Mouse (Mus musculus): ENCODE data around the gene Coq5. TPM values are rescaled to one million over a fixed set of nuclear protein-coding genes. Genes with fewer than 3 reads are reported as not detected.

The Coq5 gene
- 13.2 and 31.3 TPM in 2 replicates for polyA plus RNA-seq (2012; rRNA removed; ENCODE audit: low replicate concordance)

DNA sequence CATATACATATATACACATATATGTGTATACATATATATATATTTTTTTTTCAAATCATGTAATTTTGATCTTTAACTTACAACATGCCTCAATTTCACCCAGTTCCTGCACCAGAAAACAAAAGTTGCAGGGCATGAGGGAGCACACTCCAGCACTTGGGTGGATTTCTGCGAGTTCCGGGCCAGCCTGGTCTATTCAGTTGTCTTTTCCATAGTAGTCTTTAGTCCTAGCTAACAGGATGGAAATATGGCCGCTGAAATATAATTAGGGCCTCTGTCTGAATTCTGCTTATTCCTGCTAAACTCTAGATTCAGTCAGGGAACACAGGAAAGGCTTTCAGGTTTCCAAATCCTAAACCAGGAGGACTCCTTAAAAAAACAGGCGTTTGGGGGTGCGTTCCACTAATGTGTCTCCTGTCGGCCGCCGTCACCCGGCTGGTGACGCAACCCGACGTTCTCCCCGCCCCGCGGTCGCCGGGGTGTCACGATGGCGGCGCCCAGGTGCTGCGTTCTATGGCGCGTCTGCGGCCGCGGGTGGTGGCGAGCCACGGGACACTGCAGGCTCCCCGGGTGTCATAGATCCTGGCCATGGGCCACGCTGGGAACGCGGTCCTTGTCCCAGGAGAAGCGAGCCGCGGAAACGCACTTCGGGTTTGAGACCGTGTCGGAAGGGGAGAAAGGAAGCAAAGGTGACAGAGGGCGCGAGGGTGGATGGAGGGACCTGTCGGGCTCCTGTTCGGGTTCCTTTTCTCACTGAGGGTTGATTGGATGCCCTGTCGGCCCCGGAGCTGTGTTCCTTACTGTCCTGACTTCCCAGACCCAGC lies at the start of gene Coq5:
TSS of gene Coq5 (plus strand) at position 441 of the 824 bp plus-strand sequence.

DNA sequence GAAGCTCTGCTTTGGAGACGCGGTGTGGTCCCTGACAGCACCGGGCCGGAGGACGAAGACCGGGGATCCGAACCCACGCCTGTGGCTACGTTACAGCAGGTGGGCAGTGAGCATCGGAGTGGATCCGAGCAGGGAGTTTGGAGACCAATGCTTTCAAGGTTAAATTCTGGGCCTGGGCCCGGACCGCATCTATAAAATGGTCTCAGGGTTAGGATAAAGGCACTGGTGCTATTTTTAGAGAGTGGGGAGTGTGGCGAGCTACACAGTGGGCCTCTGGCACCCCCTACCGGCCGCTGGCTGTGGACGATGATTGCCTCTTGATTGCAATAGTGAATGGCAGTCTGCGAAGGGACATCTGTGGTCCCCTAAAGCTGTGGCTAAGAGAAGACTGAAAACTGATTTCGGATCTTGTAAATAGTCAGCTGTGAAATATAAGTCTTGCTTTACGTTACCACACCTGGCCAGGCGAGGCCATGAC lies 43.6 kb upstream of the Coq5 start, which contains the start of gene Pop5:
TSS of gene Pop5 (plus strand) at position 51 of the 478 bp plus-strand sequence.

DNA sequence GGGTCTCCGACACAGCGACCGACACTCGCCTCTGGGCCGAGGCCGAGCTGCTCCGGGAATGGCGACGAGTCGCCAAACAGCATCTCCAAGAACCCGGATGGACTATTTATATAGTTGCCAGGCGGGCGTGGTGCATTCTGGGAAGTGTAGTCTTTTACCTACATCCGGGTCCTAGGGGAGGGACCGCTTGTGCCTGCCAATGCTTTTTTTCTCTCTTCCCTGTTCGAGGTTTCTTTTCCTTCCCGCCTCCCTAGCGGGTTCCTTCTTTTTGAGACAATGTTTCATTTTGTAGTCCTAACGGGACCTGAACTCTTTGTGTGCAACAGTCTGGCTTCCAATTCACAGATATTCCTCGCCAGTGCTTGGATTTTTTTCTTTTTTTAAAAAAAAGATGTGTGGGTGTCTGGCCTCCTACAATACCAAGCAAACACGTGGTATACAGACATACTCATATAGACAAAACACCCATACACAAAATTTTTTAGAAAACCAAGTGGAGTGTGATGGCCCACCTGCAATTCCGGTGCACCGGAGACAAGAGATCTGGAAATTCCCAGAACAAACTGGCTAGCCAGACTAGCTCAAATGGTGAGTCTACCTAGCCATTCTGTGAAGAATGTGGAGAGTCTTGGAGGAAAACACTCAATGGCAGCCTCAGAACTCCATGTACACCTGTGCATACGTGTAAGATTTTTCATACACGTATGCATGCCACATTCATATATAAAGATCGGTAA lies 6.5 kb upstream of the Coq5 start, which contains the start of gene Rnf10:
TSS of gene Rnf10 (minus strand) at position 87 of the 737 bp plus-strand sequence.

DNA sequence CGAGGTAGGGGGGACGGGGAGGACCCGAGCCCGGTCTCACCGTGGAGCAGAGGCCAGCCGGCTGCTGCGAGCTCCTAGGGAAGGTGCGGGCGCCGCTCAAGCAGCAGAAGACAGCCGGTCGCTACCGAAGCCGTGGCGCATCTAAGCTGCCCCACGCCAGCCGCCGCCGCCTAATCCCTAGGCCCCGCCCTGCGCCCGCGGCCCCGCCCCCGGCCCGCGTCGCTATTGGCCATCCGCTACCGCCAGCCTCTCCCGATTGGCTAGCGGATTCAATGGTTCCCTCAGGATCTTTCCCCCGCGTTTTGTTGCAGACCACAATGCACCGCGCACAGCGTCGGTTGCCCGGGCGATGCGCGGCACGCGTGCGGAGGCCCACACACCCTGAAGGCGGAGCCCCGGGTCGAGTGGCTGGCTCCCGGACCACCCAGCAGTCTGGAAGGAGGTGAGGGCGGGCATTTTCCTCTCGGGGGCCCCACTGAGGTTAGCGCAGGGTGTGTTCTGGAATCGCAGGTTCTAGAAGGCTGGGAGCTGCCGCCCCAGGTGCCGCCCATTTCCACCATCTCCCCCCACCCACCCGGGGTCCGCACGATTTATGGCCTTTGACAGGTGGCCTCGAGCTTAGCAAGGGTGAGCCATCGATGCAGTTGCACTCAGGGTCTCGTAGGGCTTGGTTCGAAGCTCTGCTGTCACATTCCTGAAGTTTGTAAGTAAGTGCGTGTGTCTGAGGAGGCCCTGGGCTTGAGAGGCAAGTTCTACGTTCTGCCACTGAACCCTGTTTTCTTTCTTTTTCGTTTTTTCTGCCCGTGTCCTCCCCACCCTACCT lies 21.5 kb downstream of the Coq5 start, which contains the start of gene Dynll1:
TSS of gene Dynll1 (minus strand) at position 208 of the 823 bp plus-strand sequence.

DNA sequence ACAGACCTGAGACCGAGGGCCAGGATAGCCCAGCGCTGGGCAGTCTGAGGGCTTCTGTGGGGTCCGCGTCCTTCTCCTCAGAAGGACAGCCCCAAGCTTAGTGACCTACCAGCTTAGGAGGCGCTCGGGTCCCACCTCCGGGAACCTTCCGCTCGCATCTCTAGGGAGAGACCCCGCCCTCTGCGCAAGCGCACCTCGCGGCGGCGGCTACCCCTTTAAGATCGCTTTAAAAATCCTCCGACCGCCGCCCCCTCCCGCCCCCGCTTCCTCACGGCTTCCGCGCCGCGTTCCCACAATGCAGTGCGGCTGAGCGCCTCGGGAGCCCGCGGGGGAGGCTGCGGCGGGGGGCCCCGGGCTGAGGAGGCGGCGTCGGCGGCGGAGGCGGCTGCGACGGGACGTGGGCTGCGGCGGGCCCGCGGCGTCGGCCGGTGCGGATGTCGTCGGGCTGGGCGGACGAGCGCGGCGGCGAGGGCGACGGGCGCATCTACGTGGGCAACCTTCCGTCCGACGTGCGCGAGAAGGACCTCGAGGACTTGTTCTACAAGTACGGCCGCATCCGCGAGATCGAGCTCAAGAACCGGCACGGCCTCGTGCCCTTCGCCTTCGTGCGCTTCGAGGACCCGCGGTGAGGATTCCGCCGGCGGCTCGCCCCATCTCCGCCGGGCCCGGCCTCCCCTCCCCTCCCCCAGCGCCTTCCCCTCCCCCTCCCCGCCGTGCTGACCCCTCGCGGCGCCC lies 47.6 kb downstream of the Coq5 start, which contains the start of gene Srsf9:
TSS of gene Srsf9 (plus strand) at position 303 of the 735 bp plus-strand sequence.

DNA sequence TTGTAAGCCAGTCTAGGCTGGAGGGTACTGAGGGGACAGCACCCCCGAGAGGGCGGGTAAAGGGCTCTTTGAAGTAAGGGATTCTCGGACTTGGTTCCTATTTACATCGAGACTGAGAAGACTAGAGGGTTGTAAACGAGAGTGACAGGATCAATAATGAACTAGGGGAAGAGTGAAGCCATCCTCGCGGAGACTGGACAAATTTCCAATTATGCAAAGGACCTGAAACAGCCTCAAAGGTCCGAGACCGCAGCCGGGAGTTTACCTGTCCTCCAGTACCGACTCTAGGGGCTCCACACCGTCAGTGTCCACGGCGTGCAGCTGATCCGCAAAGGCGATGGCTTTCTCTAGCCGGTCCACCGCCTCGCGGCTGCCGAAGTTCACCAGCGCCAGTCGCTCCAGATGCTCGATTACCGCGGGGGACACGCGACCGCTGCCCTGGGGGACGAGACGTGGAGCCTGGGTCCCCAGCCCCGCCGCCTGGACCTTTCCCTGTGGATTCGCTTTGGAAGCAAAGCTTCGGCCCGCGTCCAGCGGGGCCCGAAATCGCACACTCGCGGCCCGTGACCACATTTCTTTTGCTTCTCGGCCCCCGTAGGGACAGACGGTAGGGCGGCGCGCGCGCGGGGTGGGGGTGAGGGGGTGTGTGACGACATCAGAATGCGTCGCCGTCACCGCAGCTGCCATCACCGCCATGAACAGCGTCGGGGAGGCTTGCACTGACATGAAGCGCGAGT lies 61.3 kb downstream of the Coq5 start, which contains the start of the genes Gatc and Triap1:
TSS of gene Gatc (minus strand) at position 602 of the 737 bp plus-strand sequence.
TSS of gene Triap1 (plus strand) at position 649 of the 737 bp plus-strand sequence.

Other genes with a start within 250 kb of the Coq5 start
- gene Gm10401, start 181.4 kb upstream of the Coq5 start, polyA plus RNA-seq (2012; rRNA removed; ENCODE audit: low replicate concordance): not detected in 2 replicates
- gene Acads, start 160.3 kb upstream of the Coq5 start, polyA plus RNA-seq (2012; rRNA removed; ENCODE audit: low replicate concordance): 174 and 188 TPM in 2 replicates
- 39.5 and 43.4 TPM in 2 replicates for gene Unc119b, start 144.7 kb upstream of the Coq5 start, polyA plus RNA-seq (2012; rRNA removed; ENCODE audit: low replicate concordance)
- gene Mlec, start 121.5 kb upstream of the Coq5 start, polyA plus RNA-seq (2012; rRNA removed; ENCODE audit: low replicate concordance): 65.7 and 84.4 TPM in 2 replicates
- gene Cabp1, start 85.3 kb upstream of the Coq5 start, polyA plus RNA-seq (2012; rRNA removed; ENCODE audit: low replicate concordance): 1.4 and 2.3 TPM in 2 replicates
- gene Pop5, start 43.8 kb upstream of the Coq5 start, polyA plus RNA-seq (2012; rRNA removed; ENCODE audit: low replicate concordance): 91.7 and 132 TPM in 2 replicates
- 133 and 176 TPM in 2 replicates for gene Rnf10, start 6.8 kb upstream of the Coq5 start, polyA plus RNA-seq (2012; rRNA removed; ENCODE audit: low replicate concordance)
- gene Dynll1, start 21.3 kb downstream of the Coq5 start, polyA plus RNA-seq (2012; rRNA removed; ENCODE audit: low replicate concordance): 139 and 169 TPM in 2 replicates
- 24.4 and 53.3 TPM in 2 replicates for gene Srsf9, start 47.5 kb downstream of the Coq5 start, polyA plus RNA-seq (2012; rRNA removed; ENCODE audit: low replicate concordance)
- gene Gatc, start 61.5 kb downstream of the Coq5 start, polyA plus RNA-seq (2012; rRNA removed; ENCODE audit: low replicate concordance): 9.3 and 17.8 TPM in 2 replicates
- 9.2 and 15.3 TPM in 2 replicates for gene Triap1, start 61.6 kb downstream of the Coq5 start, polyA plus RNA-seq (2012; rRNA removed; ENCODE audit: low replicate concordance)
- 2,839 and 6,625 TPM in 2 replicates for gene Cox6a1, start 69.3 kb downstream of the Coq5 start, polyA plus RNA-seq (2012; rRNA removed; ENCODE audit: low replicate concordance)
- 2.9 and 8.7 TPM in 2 replicates for gene Msi1, start 149.9 kb downstream of the Coq5 start, polyA plus RNA-seq (2012; rRNA removed; ENCODE audit: low replicate concordance)
- not detected in 2 replicates for gene Pla2g1b, start 186.6 kb downstream of the Coq5 start, polyA plus RNA-seq (2012; rRNA removed; ENCODE audit: low replicate concordance)
- gene Sirt4, start 205.1 kb downstream of the Coq5 start, polyA plus RNA-seq (2012; rRNA removed; ENCODE audit: low replicate concordance): 38.5 and 50.2 TPM in 2 replicates
- gene Pxn, start 227.0 kb downstream of the Coq5 start, polyA plus RNA-seq (2012; rRNA removed; ENCODE audit: low replicate concordance): 116 and 161 TPM in 2 replicates

Data from mammary gland, adult 2 months (tissue).